Mouse (Mus musculus): Measurements from ENCODE around the gene Atp6v1g1.
A peak's percentile ranks its signal among the peaks of the same experiment; 100 is the strongest.

Atp6v1g1 gene

DNA sequence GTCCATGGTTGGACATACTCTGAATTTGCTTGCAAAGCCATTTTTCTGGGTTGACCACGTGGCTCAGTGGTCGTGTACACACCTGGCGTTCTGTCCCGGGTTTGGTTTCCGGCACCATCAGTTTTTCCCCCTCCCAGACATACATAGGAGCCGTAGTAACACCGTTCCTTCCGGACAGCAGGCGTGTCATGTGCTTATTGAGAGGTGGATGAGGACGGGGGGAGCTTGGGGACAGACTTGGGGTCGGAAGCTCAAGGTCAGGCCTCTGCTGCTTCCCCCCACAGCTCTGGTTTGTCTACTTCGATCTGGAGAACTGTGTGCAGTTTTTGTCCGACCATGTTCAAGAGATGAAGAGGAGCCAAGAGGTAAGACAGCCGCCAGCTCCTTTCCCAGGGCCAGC, 35.1 kb downstream of the Atp6v1g1 start:
- DNase-seq (ENCODE audit: low spot score in 2 of 2) = no peak

- peak in 1 of 2 experiments; percentile 9 for DNase-seq (ENCODE audit: low spot score in 2 of 2)
Measured at GRCm38 (mm10) chr4:63580078-63580477, 35.5 kb downstream of the Atp6v1g1 start.

- DNase-seq (ENCODE audit: low spot score in 2 of 2) = no peak
Measured at GRCm38 (mm10) chr4:63582580-63582979, 38.0 kb downstream of the Atp6v1g1 start.

DNA sequence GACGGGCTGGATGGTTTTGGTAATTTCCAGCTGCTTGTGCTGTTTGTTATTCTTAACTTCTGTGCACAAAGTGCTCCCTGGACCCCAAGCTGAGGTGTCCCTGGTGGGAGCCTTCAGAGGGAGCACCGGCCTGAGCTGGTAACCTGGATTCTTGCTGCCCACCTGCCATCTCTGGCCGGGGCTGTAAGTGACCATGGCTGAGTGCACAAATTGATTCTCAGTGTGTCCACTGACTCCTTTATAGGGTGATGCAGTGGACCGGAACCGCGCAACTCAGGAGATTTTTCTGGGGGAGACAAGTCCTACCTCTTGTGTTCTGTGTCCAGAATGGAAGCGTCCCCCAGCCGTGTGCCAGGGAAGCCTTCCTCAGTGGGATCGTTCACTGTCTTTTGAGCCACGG, 40.6 kb downstream of the Atp6v1g1 start:
- DNase-seq (ENCODE audit: low spot score in 2 of 2) = no peak

DNA sequence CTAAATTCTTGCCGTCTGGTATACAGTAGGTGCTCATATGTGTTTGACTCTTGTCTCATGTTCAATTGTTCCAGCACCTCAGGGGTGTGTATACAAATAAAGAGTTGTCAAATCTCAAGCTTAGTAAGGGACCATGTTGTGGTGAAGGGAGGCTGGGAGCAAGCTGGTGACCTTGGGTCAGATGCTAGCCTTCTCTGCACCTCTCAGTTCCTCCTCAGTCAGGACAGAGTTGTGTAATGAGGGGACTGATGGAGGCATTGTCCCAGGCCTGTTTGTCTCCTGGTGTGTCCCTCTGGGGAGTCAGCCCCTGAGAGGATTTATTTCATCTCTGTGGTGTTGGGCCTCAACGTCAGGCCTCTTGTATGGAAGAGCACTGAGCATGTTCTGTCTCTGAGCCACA, 41.7 kb downstream of the Atp6v1g1 start:
- no peak for DNase-seq (ENCODE audit: low spot score in 2 of 2)

GRCm38 (mm10) chr4:63589987-63590386, 45.4 kb downstream of the Atp6v1g1 start:
- DNase-seq (ENCODE audit: low spot score in 2 of 2) = no peak

DNA sequence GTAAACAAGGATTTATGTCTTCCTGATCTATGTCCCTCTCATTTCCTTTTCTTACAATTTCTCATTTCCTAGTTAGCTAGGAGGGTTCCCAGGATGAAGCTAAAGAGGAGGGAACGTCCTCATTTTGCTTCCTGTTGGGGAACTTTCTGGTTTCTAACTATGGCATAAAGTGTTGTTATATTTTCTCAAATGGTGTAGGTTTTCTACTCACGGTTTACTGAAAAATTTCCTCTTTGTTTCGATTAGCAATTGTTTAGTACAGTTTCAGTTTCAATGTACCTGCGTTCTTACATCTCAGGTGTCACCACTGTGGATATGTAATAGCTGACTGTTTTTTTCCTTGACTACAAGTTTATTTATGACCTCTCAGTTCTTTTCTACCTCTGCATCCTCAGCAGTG, 46.0 kb downstream of the Atp6v1g1 start:
- DNase-seq (ENCODE audit: low spot score in 2 of 2) = no peak

DNA sequence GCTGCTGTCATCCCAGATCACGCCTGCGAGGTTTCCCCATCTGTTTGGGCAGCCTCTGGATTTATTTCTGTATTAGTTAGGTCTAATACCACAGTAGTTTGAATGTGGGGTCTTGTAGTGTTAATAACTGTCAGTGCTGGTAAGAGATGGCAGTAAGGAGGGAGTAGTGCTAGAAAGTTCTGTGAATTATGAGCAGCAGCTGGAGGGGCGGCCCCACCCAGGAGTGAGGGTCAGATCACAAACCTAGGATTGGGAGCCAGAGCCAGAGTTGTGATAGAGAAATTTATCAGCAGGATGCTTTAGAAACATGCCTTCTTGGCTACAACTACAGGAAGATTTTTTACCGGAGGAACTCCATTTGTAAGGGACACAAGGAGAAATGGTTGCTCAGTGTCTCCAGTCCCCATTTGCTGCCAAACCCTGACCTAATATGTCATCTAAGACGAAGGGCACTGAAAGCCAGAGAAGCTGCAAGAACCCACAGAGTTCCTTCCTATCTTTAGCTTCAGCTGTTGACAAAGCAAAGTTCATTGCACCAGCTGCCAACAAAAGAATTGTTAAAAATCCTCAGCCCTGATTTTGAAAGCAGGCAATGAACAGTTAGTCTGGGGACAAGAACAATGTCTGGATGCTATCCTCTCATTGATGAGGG, 50.0 kb downstream of the Atp6v1g1 start:
- DNase-seq (ENCODE audit: low spot score in 2 of 2) = no peak

DNA sequence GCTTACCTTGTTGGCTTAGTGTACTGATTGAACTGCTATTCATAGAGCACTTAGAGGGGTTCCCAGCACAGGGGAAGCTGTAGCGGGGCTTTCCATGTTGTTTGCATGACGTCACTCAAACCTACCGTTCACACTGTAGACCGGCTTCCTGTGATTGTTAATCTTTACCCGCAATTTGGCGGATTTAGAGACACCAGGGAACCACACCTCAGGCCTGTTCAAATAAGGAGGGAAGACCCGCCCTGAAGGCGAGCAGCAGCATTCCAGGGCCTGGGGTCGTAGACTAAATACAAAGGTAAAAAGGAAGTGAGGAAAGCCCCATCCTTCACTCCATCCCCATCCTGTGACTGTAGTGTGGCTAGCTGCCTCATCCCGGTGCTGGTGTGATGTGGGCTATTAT, 50.7 kb downstream of the Atp6v1g1 start:
- no peak for DNase-seq (ENCODE audit: low spot score in 2 of 2)

DNA sequence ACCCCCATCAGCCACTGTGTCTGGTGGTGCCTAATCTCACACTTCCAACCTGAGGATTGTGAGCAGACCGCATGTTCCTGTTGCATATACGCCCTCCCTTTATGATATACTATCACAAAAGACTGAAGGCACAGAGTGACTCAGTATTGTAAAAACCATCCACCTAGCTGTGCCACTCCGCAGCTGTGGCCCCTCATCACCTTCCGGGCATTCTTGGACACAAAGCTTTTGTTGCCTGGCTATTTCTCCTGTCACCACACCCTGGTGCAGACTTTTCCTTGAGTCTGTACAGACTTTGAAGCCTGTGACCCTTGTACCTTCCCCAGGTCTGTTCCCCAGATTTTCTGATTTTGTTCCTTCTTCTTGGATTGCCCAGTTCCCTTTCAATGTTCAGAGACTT, 51.4 kb downstream of the Atp6v1g1 start:
- DNase-seq (ENCODE audit: low spot score in 2 of 2) = no peak

Data from left cerebral cortex, adult 9 months (tissue).